Mouse (Mus musculus): ENCODE results near the gene Zfpl1.

GRCm38 (mm10) chr19:6067011-6067723 lies 17.6 kb downstream of the Zfpl1 start:
- peak; percentile 81 for TF ChIP-seq CTCF (IDR thresholded peaks at IDR 0.05; ENCODE audit: low read depth)
- TF ChIP-seq EP300 (IDR thresholded peaks at IDR 0.05; ENCODE audit: low read depth) = no peak

Data from heart, postnatal 0 days (tissue).